22 mouse cellular contexts compared by ENCODE assay signal in the genomic region with DNA sequence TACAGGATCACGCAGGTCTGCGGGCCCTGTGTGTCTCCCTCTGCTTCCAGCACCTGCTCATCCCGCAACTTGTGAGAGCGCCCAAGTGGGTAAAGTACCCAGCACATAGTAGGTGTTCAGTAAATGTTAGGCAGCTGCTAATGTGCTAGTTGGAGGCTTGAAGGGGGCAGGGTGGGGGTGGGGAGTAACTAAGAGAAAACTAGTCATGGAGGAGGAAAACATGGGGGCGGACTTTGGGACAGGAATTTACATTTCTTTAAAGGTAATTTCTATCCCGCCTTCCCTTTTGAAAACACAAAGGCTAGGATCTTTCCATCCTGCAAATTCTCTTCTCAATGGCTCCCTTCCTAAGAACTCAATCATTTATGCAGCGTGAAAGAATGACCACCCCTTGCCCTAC. TPM values are rescaled to one million over a fixed set of nuclear protein-coding genes. Genes with fewer than 3 reads are reported as not detected.
DNase-seq lines count a peak whose midpoint lies in the region; TF ChIP-seq lines count a peak whose summit lies in the region.
"Had no signal": no experiment of that assay in that cellular context is flagged by ENCODE, and none has a peak within 500 bp of the region (broad histone marks: within the 10 kb centered on the region; RNA-seq: fewer than 3 reads in every experiment).

No protein-coding gene starts in this region.

- peaks cover 12% of the 10 kb centered on the region for H3K36me3 ChIP-seq in ES-Bruce4 (ENCODE audit: control insufficient read depth, insufficient read depth, low read length, poor library complexity, severe bottlenecking)
- peaks cover 16% of the 10 kb centered on the region; the same call in 1 of the 2 replicates for H3K36me3 ChIP-seq in ES-E14 (ENCODE audit: control insufficient read depth, insufficient read depth, low read length, poor library complexity, severe bottlenecking)
- H3K36me3 ChIP-seq: embryonic facial prominence, embryonic 10.5 days; embryonic facial prominence, embryonic 12.5 days had no signal

- peaks cover 6% of the 10 kb centered on the region for H3K4me1 ChIP-seq in ES-Bruce4 (ENCODE audit: control insufficient read depth, insufficient read depth, low read length)
- H3K4me1 ChIP-seq in ES-E14 (ENCODE audit: control insufficient read depth in 2 of 2, insufficient read depth in 2 of 2, low read length in 2 of 2, poor library complexity in 1 of 2) = peaks cover 4 to 17% of the 10 kb centered on the region in 2 experiments; a peak in 3 of 4 replicates

- in situ Hi-C loops in ES-E14 (cut with MboI; ENCODE audit: low sequenced_read_pairs in 2 of 2, unreplicated experiment in 2 of 2) = no loop called here

- H3K27me3 ChIP-seq in ES-Bruce4 (ENCODE audit: control insufficient read depth, insufficient read depth, low read length, poor library complexity, severe bottlenecking) = no peaks in the 10 kb centered on the region

- peak; percentile 72; the same call in 1 of the 2 replicates for TF ChIP-seq EP300 in ES-Bruce4 (IDR thresholded peaks at IDR 0.05; ENCODE audit: insufficient read depth, low read depth, low read length)

- DNase-seq in ES-E14 (ENCODE audit: low read depth, low spot score) = peak; percentile 68
- peak; percentile 89 for DNase-seq in ZHBTc4 (ENCODE audit: low read depth, low spot score)
- DNase-seq in adrenal gland, postnatal 4 days (ENCODE audit: low spot score in 2 of 2) = no peak
- no peak for DNase-seq in frontal cortex, adult 2 months (ENCODE audit: extremely low spot score in 1 of 2, low spot score in 1 of 2)
- no peak for DNase-seq in adrenal gland, adult 2 months
- DNase-seq: adrenal gland, adult 8-10 months; adrenal gland, postnatal 14 days; adrenal gland, postnatal 36 days; cerebellum, adult 11 months; cerebellum, adult 18-20 months; cerebellum, adult 8-10 months; cerebellum, adult 9-11 months; cerebellum, postnatal 14 days; cerebellum, postnatal 36 days had no signal

- TF ChIP-seq CTCF in ES-Bruce4 (IDR thresholded peaks at IDR 0.05; ENCODE audit: low read depth, low read length) = no peak

- H3K9me3 ChIP-seq in ES-Bruce4 (replicated peaks; ENCODE audit: control insufficient read depth, insufficient read depth, low read length, poor library complexity, severe bottlenecking) (no peaks in the 10 kb centered on the region), ES-E14 (ENCODE audit: control insufficient read depth, insufficient read depth, low read depth, low read length) (no peaks in the 10 kb centered on the region)
- H3K9me3 ChIP-seq: embryonic facial prominence, embryonic 10.5 days; embryonic facial prominence, embryonic 12.5 days; forebrain, embryonic 13.5 days had no signal

- H3K4me3 ChIP-seq in ES-Bruce4 (ENCODE audit: low read depth, low read length) (peak overlapping the region; percentile 31), ES-E14 (ENCODE audit: insufficient read depth in 1 of 2, low read depth in 1 of 2, low read length in 2 of 2, poor library complexity in 1 of 2, severe bottlenecking in 1 of 2) (peak overlapping the region; percentile 29 to 66)
- H3K4me3 ChIP-seq: embryonic facial prominence, embryonic 10.5 days; embryonic facial prominence, embryonic 12.5 days; forebrain, embryonic 13.5 days had no signal

- no peak for TF ChIP-seq POLR2A in ES-Bruce4 (IDR thresholded peaks at IDR 0.05; ENCODE audit: insufficient read depth, low read length)

- H3K9ac ChIP-seq in ES-Bruce4 (ENCODE audit: low read depth, poor library complexity, severe bottlenecking) = peak overlapping the region; percentile 70
- H3K9ac ChIP-seq in ES-E14 (ENCODE audit: insufficient read depth, low read depth, low read length, poor library complexity, severe bottlenecking) = peak overlapping the region; percentile 87
- H3K9ac ChIP-seq: embryonic facial prominence, embryonic 12.5 days; forebrain, embryonic 13.5 days had no signal

- H3K27ac ChIP-seq in ES-Bruce4 (ENCODE audit: insufficient read depth, low read length) = peak overlapping the region; percentile 99
- H3K27ac ChIP-seq in ES-E14 (ENCODE audit: insufficient read depth, low read depth, low read length, poor library complexity, severe bottlenecking) = peak overlapping the region; percentile 100
- H3K27ac ChIP-seq: embryonic facial prominence, embryonic 10.5 days; embryonic facial prominence, embryonic 12.5 days; forebrain, embryonic 13.5 days had no signal

TF ChIP-seq in ES-E14, 5 proteins besides CTCF, POLR2A, EP300 and RAD21:
- no peak for TF ChIP-seq ZC3H11A (IDR thresholded peaks at IDR 0.05; ENCODE audit: borderline replicate concordance, low read depth, low read length)
- TF ChIP-seq HCFC1 (IDR thresholded peaks at IDR 0.05; ENCODE audit: borderline replicate concordance, insufficient read depth, low read length) = no peak
- no peak for TF ChIP-seq CHD2 (IDR thresholded peaks at IDR 0.05; ENCODE audit: low read depth, low read length)
- TF ChIP-seq ZNF384 (IDR thresholded peaks at IDR 0.05; ENCODE audit: low read depth, low read length) = no peak
- TF ChIP-seq MAFK (IDR thresholded peaks at IDR 0.05; ENCODE audit: insufficient read depth, low read depth, low read length) = no peak

RNA-seq across cellular contexts. Expression of gene Nodal, which starts 1.2 kb away (rescaled TPM):
- 52.2 and 53.5 TPM in 2 replicates for polyA plus RNA-seq in ES-Bruce4 (2011; ENCODE audit: insufficient read depth, insufficient read length, low read depth, missing spikeins)
- 164 and 277 TPM in 2 replicates for total RNA-seq in ES-E14 (2012; rRNA removed)
- under 1 TPM in 1 of 2 experiments, not detected in 1; 0.14 TPM for total RNA-seq in adrenal gland, postnatal 4 days (2021)
- polyA plus RNA-seq in frontal cortex, adult 2 months (2012; rRNA removed) = 0.38 and 0.70 TPM in 2 replicates
- total RNA-seq in adrenal gland, adult 2 months (2021) = not detected
- 0.04 TPM in 1 of 2 replicates, not detected in the other for polyA plus RNA-seq in adrenal gland, adult 2 months (2012; rRNA removed)
- total RNA-seq: adrenal gland, adult 8-10 months; adrenal gland, postnatal 14 days; adrenal gland, postnatal 36 days; common myeloid progenitor, adult 5-6 weeks; MEL had no signal
- polyA plus RNA-seq: C2C12; embryonic facial prominence, embryonic 10.5 days; forebrain, embryonic 11.5 days had no signal

RNA-seq across cellular contexts. Expression of gene Pald1, which starts 33.2 kb away (rescaled TPM):
- polyA plus RNA-seq in ES-Bruce4 (2011; ENCODE audit: insufficient read depth, insufficient read length, low read depth, missing spikeins) = 35.8 and 36.0 TPM in 2 replicates
- total RNA-seq in ES-E14 (2012; rRNA removed) = 102 and 216 TPM in 2 replicates
- 10 to 100 TPM; 34.5 to 35.9 TPM for total RNA-seq in adrenal gland, postnatal 4 days (2021)
- polyA plus RNA-seq in frontal cortex, adult 2 months (2012; rRNA removed) = 11.6 and 13.5 TPM in 2 replicates
- total RNA-seq in adrenal gland, adult 2 months (2021) = 10 to 100 TPM; 18.5 to 26.6 TPM
- polyA plus RNA-seq in adrenal gland, adult 2 months (2012; rRNA removed) = 17.7 and 22.8 TPM in 2 replicates

RNA-seq across cellular contexts. Expression of gene Eif4ebp2, which starts 35.9 kb away (rescaled TPM):
- 207 and 210 TPM in 2 replicates for polyA plus RNA-seq in ES-Bruce4 (2011; ENCODE audit: insufficient read depth, insufficient read length, low read depth, missing spikeins)
- 27.0 and 32.3 TPM in 2 replicates for total RNA-seq in ES-E14 (2012; rRNA removed)
- total RNA-seq in adrenal gland, postnatal 4 days (2021) = 100 to 1,000 TPM; 112 to 123 TPM
- polyA plus RNA-seq in frontal cortex, adult 2 months (2012; rRNA removed) = 27.3 and 28.9 TPM in 2 replicates
- 10 to 100 TPM; 94.9 to 96.2 TPM for total RNA-seq in adrenal gland, adult 2 months (2021)
- 68.1 and 88.7 TPM in 2 replicates for polyA plus RNA-seq in adrenal gland, adult 2 months (2012; rRNA removed)

RNA-seq across cellular contexts. Expression of gene Lrrc20, which starts 59.0 kb away (rescaled TPM):
- 5.8 and 6.4 TPM in 2 replicates for polyA plus RNA-seq in ES-Bruce4 (2011; ENCODE audit: insufficient read depth, insufficient read length, low read depth, missing spikeins)
- 1.9 and 2.1 TPM in 2 replicates for total RNA-seq in ES-E14 (2012; rRNA removed)
- 10 to 100 TPM; 12.2 to 13.8 TPM for total RNA-seq in adrenal gland, postnatal 4 days (2021)
- polyA plus RNA-seq in frontal cortex, adult 2 months (2012; rRNA removed) = 20.3 and 22.3 TPM in 2 replicates
- total RNA-seq in adrenal gland, adult 2 months (2021) = 10 to 100 TPM; 15.9 to 17.8 TPM
- polyA plus RNA-seq in adrenal gland, adult 2 months (2012; rRNA removed) = 17.5 and 21.7 TPM in 2 replicates

Comparison
In these comparisons a context has a peak if more than half of its experiments do, and no peak if none do; other contexts are left out.
1. DNase-seq: peak in ES-E14 (single experiment) and ZHBTc4 (single experiment); none in adrenal gland, postnatal 4 days (0 of 2), frontal cortex, adult 2 months (0 of 2) and adrenal gland, adult 2 months (single experiment).
2. RNA of gene Nodal, which starts 1.2 kb away (total RNA-seq): 164 to 277 TPM in ES-E14; 0.14 TPM in adrenal gland, postnatal 4 days and not detected in adrenal gland, adult 2 months; every median in the first group is over 100 times any median in the second.